Mouse (Mus musculus) liver, embryonic 14.5 days (tissue): Measurements from ENCODE around the gene Aqp7.

Source experiments
- CTCF ChIP-seq: IDR thresholded peaks from 2 replicates; pipeline ENCODE4 v1.5.1; 2016; ENCODE audit warnings: antibody characterized with exemption, low read depth, control low read depth
- EP300 ChIP-seq: IDR thresholded peaks from 2 replicates; pipeline ENCODE4 v1.6.1; 2016; ENCODE audit warnings: antibody characterized with exemption, low read depth

DNA sequence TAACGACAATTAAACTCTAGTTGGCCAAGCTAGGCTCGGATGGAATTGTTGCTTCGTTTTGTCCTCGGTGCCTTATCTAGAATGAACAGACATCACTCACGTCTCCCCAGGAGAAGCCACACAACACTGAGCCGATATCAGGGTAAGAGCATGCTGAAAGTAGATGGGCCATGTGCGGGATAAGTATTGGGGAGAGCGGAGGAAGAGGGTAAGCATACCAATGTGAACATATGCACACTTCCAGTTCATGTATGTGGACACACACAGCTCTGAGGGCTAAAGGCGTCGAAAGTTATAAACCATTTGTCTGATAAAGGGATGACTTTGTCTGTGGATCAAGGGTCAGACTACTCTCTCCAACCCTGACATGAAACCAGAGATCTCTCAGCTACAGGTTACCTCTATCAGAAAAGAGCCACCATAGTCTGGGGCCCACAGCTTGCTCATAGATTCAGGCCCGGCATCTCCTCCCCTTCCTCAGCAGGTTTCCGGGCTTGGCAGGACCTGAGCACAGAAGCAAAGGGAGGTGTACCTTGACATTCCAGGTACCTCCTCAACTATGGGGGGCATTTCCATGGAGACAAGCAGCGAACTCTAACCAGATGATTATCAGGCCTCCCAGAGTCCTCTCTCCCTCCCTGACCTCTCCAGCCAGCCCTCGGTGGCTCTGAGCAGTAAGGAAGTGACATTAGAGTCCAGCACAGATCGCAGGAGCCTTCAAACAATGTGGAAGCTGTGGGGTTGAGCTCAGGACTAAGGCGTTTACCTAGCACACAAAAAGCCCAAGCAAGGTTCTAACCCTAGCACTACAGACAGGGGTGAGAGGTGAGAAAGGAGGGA is 39.7 kb upstream of the Aqp7 start:
- TF ChIP-seq CTCF, result no peak
- peak; percentile 96 for TF ChIP-seq EP300
